Mouse (Mus musculus) c-Kit-positive CD71-positive TER-119-negative erythroid progenitor cells, embryonic 14.5 days (primary cell): ENCODE results near the gene Clip2.
A peak's percentile ranks its signal among the peaks of the same experiment; 100 is the strongest.
"Not testable (repeated sequence)": the region's sequence is repeated elsewhere in the genome, so short reads cannot be mapped to it uniquely, and the experiment has no call there.

Experiments used
- DNase-seq: peaks from one replicate; pipeline ENCODE4 v3.0.0-alpha.2; 2013; ENCODE audit warnings: low read depth

Gene Clip2

GRCm38 (mm10) chr5:134457371-134457770 is 94.9 kb downstream of the Clip2 start:
- DNase-seq = no peak

DNA sequence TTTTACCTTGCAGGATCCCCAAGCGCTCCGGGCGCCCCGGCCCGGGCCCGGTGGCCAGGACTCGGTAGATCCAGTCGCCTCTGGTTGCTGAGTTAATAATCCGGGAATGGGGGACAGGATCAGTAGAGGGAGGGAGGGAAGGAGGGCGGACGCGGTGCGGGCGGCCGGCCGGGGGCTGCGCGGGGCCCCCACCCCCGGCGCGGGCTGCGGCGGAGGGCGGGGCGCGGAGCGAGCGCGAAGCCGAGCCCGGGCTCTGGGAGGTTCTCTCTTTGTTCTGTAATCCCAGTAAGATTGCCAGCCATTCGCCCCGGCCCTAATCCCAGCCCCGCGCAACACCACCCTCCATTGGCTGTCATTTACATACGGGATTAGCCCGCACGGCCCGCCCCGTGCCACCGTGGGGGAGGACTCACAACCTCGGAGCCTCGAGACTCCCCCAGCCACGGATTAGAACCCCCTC is 95.7 kb downstream of the Clip2 start, which contains the start of gene Gtf2ird1:
TSS of gene Gtf2ird1 (minus strand) at position 214 of the 460 bp plus-strand sequence.
- DNase-seq = peak; percentile 63

DNA sequence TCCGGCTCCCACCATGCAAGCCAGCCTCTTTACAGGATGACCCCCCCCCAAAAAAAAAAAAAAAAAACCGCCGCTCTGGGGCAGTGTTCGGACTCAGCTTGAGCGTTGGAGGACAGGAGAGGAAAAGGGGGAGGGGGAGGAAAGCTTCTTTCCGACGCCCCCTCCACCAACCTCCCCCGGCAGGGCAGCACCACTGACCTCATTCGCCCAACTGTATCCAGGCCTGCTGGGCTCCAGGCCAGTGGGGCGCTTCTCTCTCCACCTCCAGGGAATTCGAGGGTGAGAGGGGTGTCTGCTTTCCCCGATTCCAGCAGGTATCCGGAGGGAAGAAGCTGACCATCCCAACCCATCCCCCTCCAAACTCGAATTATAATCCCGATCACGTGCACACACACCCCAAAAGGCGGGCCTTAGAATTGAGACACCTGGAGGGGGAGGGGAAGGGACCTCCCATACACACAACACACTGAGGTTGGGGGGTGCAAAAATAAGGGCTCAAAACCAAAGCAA is 96.3 kb downstream of the Clip2 start:
- no peak for DNase-seq

DNA sequence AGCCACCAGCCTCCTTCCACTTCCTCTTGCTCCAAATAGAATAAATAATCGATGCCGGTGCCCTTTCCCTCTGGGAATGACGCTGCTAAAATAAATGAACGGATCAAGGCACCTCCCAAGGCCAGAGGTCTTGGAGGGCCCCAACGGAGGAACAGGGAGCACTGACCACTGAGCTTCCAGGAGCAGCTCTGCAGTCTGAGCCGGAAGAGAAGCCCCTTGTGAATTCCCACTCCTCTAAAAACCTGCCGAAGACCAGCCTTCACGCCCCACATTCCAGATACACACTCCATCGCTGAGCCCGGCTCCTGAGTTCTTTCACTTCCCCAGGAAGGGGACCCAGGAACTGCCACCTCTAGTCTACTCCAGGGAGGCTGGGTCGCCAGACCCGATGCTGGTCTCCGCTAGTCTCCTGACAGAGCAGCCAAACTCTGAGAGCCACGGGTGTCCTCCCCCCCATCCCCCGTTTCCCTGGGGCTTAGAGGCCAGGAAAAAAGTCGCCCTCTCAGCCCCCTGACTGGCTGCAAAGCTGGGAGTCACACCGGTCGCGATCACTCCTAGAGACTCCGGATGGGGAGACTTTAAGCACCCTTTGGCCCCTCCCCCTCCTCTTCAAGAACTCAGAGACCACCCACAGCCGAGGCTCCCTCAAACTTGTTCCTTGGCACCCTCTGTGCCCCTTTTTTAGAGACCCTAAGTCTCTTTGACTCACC is 96.9 kb downstream of the Clip2 start:
- no peak for DNase-seq

- DNase-seq = no peak
These were observed 97.8 kb downstream of the Clip2 start for GRCm38 (mm10) chr5:134454421-134454820.

DNA sequence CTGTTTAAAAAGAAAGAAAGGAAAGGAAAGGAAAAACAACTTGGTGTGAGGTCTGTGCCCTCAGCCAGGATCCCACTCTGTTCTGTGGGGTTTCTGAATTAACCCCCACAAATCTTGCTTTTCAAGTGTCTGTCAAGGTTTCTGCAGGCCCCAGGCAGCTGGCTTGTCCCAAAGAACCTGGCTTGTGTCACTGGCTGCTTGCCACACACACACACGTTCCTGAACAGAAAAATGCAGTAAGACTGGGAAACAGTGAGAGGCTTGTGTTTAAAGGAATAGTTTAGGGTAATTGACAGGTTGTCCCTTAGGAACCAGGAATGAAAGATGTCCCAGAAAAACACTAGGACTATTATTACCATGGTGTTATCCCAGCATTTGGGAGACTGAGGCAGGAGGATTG is 98.7 kb downstream of the Clip2 start:
- no peak for DNase-seq

DNA sequence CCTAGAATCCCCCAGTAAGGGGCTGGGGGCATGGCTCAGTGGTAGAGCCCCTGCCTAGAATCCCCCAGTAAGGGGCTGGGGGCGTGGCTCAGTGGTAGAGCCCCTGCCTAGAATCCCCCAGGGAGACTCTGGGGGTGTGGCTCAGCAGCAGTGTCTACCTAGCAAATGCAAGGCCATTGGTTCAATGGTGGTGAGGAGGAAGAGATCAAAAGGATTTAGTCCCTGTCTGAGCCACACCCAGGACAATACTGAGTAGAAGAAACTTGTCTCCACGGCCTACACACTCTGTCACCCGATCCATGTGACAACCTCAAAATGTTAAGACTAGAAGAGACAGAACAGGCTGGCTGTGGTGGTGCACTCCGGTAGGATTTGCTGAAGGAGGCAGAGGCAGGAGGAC is 105.5 kb downstream of the Clip2 start:
- DNase-seq = not testable (repeated sequence)

DNA sequence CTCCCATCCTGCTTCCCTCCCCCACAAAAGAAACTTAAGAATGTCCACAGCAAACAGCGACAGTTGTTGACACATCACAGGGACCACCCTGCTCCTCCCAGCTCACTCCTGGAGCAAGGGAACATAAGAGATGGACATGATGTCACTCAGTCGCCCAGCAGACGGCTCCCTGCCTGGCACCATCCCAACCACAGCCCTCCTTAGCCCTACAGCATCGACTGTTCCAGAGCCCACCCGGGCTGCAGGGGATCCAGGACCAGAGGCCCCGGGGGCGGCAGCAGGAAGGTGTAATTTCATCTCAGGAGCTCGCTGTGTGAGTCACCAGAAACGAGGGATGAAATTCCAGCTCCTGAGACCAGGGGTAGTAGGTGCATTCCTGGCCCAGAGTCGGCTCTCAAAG is 106.3 kb downstream of the Clip2 start:
- DNase-seq = no peak

- no peak for DNase-seq
These were observed 106.9 kb downstream of the Clip2 start for GRCm38 (mm10) chr5:134445208-134445831.

DNA sequence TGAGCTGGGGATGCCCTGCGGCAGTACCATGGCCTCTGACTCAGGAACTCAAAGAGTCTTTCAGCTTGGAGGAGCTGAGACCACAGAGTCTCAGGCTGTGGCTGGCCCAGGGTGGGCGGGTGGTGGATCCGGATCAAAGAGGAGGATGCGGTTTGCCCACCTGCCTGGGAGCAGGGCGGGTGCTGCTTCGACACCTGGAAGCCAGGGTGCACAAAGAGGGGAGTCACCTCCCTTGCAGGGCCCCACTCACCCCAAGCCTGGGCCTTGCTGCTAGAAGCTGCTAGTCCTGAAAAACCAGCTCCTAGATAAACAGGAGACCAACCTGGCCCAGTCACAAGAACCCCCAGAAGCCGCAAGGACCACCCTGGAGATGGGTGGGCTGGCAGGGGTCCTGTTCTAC is 107.8 kb downstream of the Clip2 start:
- DNase-seq = no peak

DNA sequence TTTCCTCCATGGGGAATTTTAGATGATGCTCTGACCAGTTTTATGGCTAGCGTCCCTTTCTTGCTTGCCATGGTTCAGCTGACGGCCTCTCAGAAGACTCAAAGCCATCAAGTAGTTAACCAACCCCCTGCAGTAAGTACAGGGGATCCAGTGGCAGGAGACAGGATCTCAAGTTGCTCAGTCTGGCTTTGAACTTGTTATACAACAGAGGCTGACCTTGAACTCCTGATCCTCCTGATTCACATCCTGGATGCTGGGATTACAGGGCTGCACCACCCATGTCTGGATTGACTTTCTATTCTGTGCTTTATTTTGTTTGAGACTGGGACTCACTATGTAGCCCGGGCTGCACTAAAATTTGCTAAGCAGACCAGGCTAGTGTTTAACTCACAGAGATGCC is 110.2 kb downstream of the Clip2 start:
- no peak for DNase-seq

GRCm38 (mm10) chr5:134441105-134441504 is 111.1 kb downstream of the Clip2 start:
- DNase-seq = no peak

DNA sequence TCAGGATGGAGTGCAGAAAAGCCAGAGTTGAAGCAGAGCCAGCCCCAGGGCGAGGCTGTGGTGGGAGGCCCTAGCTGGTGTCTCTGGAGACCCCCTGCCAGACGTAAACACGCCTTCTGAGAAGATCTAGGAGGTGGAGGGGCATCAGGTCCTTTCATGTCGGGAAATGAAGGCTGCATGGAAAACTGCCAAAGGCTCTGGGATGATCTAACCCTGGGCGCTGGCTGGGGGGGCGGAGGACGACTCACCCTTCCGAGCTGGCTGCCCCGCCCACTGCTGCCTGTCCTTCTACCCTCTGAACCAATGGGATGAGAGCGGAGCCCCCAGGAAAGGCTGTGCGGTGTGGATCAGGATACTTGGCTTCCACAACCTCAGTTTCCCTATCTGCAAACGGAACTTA is 112.1 kb downstream of the Clip2 start:
- no peak for DNase-seq

- DNase-seq = no peak
These were observed 112.8 kb downstream of the Clip2 start for GRCm38 (mm10) chr5:134439481-134439880.
